Mouse (Mus musculus) natural killer cell, adult 2 months (primary cell): Measurements from ENCODE around the gene Tnik.

Source experiments
- DNase-seq, 2 experiments: peaks; one replicate each; pipeline ENCODE4 v3.0.0; 2022; ENCODE audit warnings: low spot score in 2 of 2

The Tnik gene

GRCm38 (mm10) chr3:28401335-28401734 is 138.3 kb downstream of the Tnik start:
- no peak for DNase-seq

- peak; percentile 60 to 72 for DNase-seq
Observed at GRCm38 (mm10) chr3:28402221-28402620, 139.2 kb downstream of the Tnik start.

GRCm38 (mm10) chr3:28405391-28405790 is 142.4 kb downstream of the Tnik start:
- no peak for DNase-seq

GRCm38 (mm10) chr3:28408859-28409459 is 145.9 kb downstream of the Tnik start:
- DNase-seq = no peak

GRCm38 (mm10) chr3:28410269-28410668 is 147.3 kb downstream of the Tnik start:
- DNase-seq = no peak

GRCm38 (mm10) chr3:28415986-28416385 is 153.0 kb downstream of the Tnik start:
- no peak for DNase-seq

- no peak for DNase-seq
Observed at GRCm38 (mm10) chr3:28417091-28417715, 154.2 kb downstream of the Tnik start.

- DNase-seq = no peak
Observed at GRCm38 (mm10) chr3:28420194-28420593, 157.2 kb downstream of the Tnik start.

- no peak for DNase-seq
Observed at GRCm38 (mm10) chr3:28420698-28421097, 157.7 kb downstream of the Tnik start.

- no peak for DNase-seq
Observed at GRCm38 (mm10) chr3:28421798-28422197, 158.8 kb downstream of the Tnik start.

- no peak for DNase-seq
Observed at GRCm38 (mm10) chr3:28422221-28422620, 159.2 kb downstream of the Tnik start.

- DNase-seq = no peak
Observed at GRCm38 (mm10) chr3:28425911-28426310, 162.9 kb downstream of the Tnik start.

GRCm38 (mm10) chr3:28431459-28431858 is 168.4 kb downstream of the Tnik start:
- DNase-seq = no peak

GRCm38 (mm10) chr3:28432321-28432720 is 169.3 kb downstream of the Tnik start:
- DNase-seq = no peak

GRCm38 (mm10) chr3:28435478-28435877 is 172.5 kb downstream of the Tnik start:
- DNase-seq = no peak

- DNase-seq = no peak
Observed at GRCm38 (mm10) chr3:28437429-28437828, 174.4 kb downstream of the Tnik start.

GRCm38 (mm10) chr3:28441545-28441944 is 178.5 kb downstream of the Tnik start:
- no peak for DNase-seq

- DNase-seq = no peak
Observed at GRCm38 (mm10) chr3:28442116-28442515, 179.1 kb downstream of the Tnik start.

GRCm38 (mm10) chr3:28447950-28448349 is 184.9 kb downstream of the Tnik start:
- peak; percentile 0 to 7 for DNase-seq

GRCm38 (mm10) chr3:28453458-28453857 is 190.4 kb downstream of the Tnik start:
- no peak for DNase-seq

GRCm38 (mm10) chr3:28456842-28457241 is 193.8 kb downstream of the Tnik start:
- DNase-seq = no peak

- no peak for DNase-seq
Observed at GRCm38 (mm10) chr3:28457517-28457916, 194.5 kb downstream of the Tnik start.

- no peak for DNase-seq
Observed at GRCm38 (mm10) chr3:28466688-28467087, 203.7 kb downstream of the Tnik start.
